Mouse (Mus musculus) stomach, embryonic 16.5 days (tissue): ENCODE results near the gene Gramd1b. TPM values are rescaled to one million over a fixed set of nuclear protein-coding genes. Genes with fewer than 3 reads are reported as not detected.

Experiments used
- ATAC-seq: fragments of 200-750 bp; cut with Nextera tagmentation; 2 replicates; pipeline ENCODE4 v1.8.0; 2017; ENCODE audit warnings: moderate number of reproducible peaks, moderate TSS enrichment; ENCODE audit not compliant: insufficient read depth, low FRiP score
- H3K27ac ChIP-seq: fragments of 300-500 bp; sonication (generic); 2 replicates; pipeline ENCODE4 v1.5.1; 2014; ENCODE audit warnings: low read length
- H3K27me3 ChIP-seq: fragments of 300-500 bp; sonication (generic); 2 replicates; pipeline ENCODE4 v1.6.1; 2014; ENCODE audit warnings: low read length, control low read depth, mixed read lengths; ENCODE audit not compliant: control insufficient read depth, insufficient read depth
- H3K36me3 ChIP-seq: fragments of 300-500 bp; sonication (generic); 2 replicates; pipeline ENCODE4 v1.6.1; 2014; ENCODE audit warnings: low read length; ENCODE audit not compliant: control insufficient read depth, insufficient read depth
- H3K4me1 ChIP-seq: fragments of 300-500 bp; sonication (generic); 2 replicates; pipeline ENCODE4 v1.6.1; 2014; ENCODE audit warnings: low read length, control low read depth, mixed read lengths; ENCODE audit not compliant: control insufficient read depth, insufficient read depth
- H3K4me2 ChIP-seq: fragments of 300-500 bp; sonication (generic); 2 replicates; pipeline ENCODE4 v1.6.1; 2014; ENCODE audit warnings: low read depth, low read length, mixed read lengths
- H3K4me3 ChIP-seq: fragments of 300-500 bp; sonication (generic); replicated peaks from 2 replicates; pipeline ENCODE4 v1.5.1; 2014; ENCODE audit warnings: mild to moderate bottlenecking, low read length
- H3K9ac ChIP-seq: fragments of 300-500 bp; sonication (generic); 2 replicates; pipeline ENCODE4 v1.6.1; 2014; ENCODE audit warnings: low read length
- H3K9me3 ChIP-seq: fragments of 300-500 bp; sonication (generic); replicated peaks from 2 replicates; pipeline ENCODE4 v1.6.1; 2016; ENCODE audit warnings: low read length, control low read depth; ENCODE audit not compliant: control insufficient read depth
- WGBS: fragments of 180-500 bp; shearing (Covaris S2); extraction: QIAGEN DNeasy Blood & Tissue Kit; methylation state at CpG from one replicate; pipeline ENCODE4 v1.1.7; 2014; 5-methylcytosine and 5-hydroxymethylcytosine counted together
- polyA plus RNA-seq: library from polyadenylated mRNA; unstranded; fragments of >200 nt; fragmentation: Nextera tagmentation; extraction: Ambion mirVana; gene quantifications from 2 replicates; pipeline ENCODE4 v1.2.1, GENCODE M21; 2015

Gramd1b gene
- polyA plus RNA-seq, 1 experiment from 2014 or later, result 4.9 TPM

- 81% methylated on average over 7 of the region's 7 CpGs for WGBS
- no peaks in the 10 kb centered on the region for H3K9me3 ChIP-seq
- no peak for ATAC-seq
- 0 out of 2 replicates have a peak, but pooled peaks cover 3% of the 10 kb centered on the region for H3K4me1 ChIP-seq
- no peak overlapping the region for H3K9ac ChIP-seq
- H3K4me3 ChIP-seq, result no peak overlapping the region
- H3K27me3 ChIP-seq, result no peaks in the 10 kb centered on the region
- no peaks in the 10 kb centered on the region for H3K36me3 ChIP-seq
- H3K4me2 ChIP-seq, result no peak overlapping the region
- no peak overlapping the region for H3K27ac ChIP-seq
Measured at GRCm38 (mm10) chr9:40342101-40342500, 189.1 kb downstream of the Gramd1b start.

GRCm38 (mm10) chr9:40339578-40339977, 191.6 kb downstream of the Gramd1b start:
- H3K4me2 ChIP-seq, result no peak overlapping the region
- no peaks in the 10 kb centered on the region for H3K36me3 ChIP-seq
- no peak overlapping the region for H3K27ac ChIP-seq
- WGBS, result 43% methylated on average over 9 of the region's 9 CpGs
- no peak overlapping the region for H3K4me3 ChIP-seq
- no peak for ATAC-seq
- no peak overlapping the region for H3K9ac ChIP-seq
- no peaks in the 10 kb centered on the region for H3K9me3 ChIP-seq
- H3K27me3 ChIP-seq, result no peaks in the 10 kb centered on the region
- H3K4me1 ChIP-seq, result no peaks in the 10 kb centered on the region

GRCm38 (mm10) chr9:40337131-40337820, 193.9 kb downstream of the Gramd1b start:
- no peaks in the 10 kb centered on the region for H3K27me3 ChIP-seq
- no peak overlapping the region for H3K4me3 ChIP-seq
- no peaks in the 10 kb centered on the region for H3K36me3 ChIP-seq
- H3K9ac ChIP-seq, result no peak overlapping the region
- no peaks in the 10 kb centered on the region; the same call in 1 of the 2 replicates for H3K4me1 ChIP-seq
- ATAC-seq, result no peak
- 74% methylated on average over 4 of the region's 4 CpGs for WGBS
- H3K27ac ChIP-seq, result no peak overlapping the region
- H3K4me2 ChIP-seq, result no peak overlapping the region
- no peaks in the 10 kb centered on the region for H3K9me3 ChIP-seq

- Histone ChIP-seq H3K27me3 (no peaks in the 10 kb centered on the region), H3K9me3 (no peaks in the 10 kb centered on the region), H3K4me1 (no peaks in the 10 kb centered on the region; the same call in 1 of the 2 replicates), H3K36me3 (no peaks in the 10 kb centered on the region), H3K9ac (no peak overlapping the region), H3K27ac (no peak overlapping the region), H3K4me2 (no peak overlapping the region), H3K4me3 (no peak overlapping the region)
- no peak for ATAC-seq
- WGBS, result 67% methylated on average over 5 of the region's 5 CpGs
Measured at GRCm38 (mm10) chr9:40336701-40337100, 194.5 kb downstream of the Gramd1b start.

- ATAC-seq, result no peak
- H3K4me2 ChIP-seq, result no peak overlapping the region
- 75% methylated on average over 2 of the region's 2 CpGs for WGBS
Measured at GRCm38 (mm10) chr9:40334617-40335016, 196.6 kb downstream of the Gramd1b start.

GRCm38 (mm10) chr9:40333649-40334396, 197.4 kb downstream of the Gramd1b start:
- no peak overlapping the region for H3K9ac ChIP-seq
- ATAC-seq, result no peak
- no peak overlapping the region for H3K27ac ChIP-seq
- peaks cover 4% of the 10 kb centered on the region; the same call in 1 of the 2 replicates for H3K4me1 ChIP-seq
- H3K4me2 ChIP-seq, result no peak overlapping the region
- H3K4me3 ChIP-seq, result no peak overlapping the region
- no peaks in the 10 kb centered on the region for H3K27me3 ChIP-seq
- no peaks in the 10 kb centered on the region for H3K36me3 ChIP-seq
- H3K9me3 ChIP-seq, result no peaks in the 10 kb centered on the region
- 58% methylated on average over 9 of the region's 9 CpGs for WGBS

More at GRCm38 (mm10) chr9:40334617-40335016, 196.6 kb downstream of the Gramd1b start:
- no peak overlapping the region for H3K27ac ChIP-seq
- peaks cover 4% of the 10 kb centered on the region; the same call in 1 of the 2 replicates for H3K4me1 ChIP-seq
- no peaks in the 10 kb centered on the region for H3K9me3 ChIP-seq
- H3K9ac ChIP-seq, result no peak overlapping the region
- H3K4me3 ChIP-seq, result no peak overlapping the region
- no peaks in the 10 kb centered on the region for H3K27me3 ChIP-seq
- H3K36me3 ChIP-seq, result no peaks in the 10 kb centered on the region

GRCm38 (mm10) chr9:40332731-40333648, 198.2 kb downstream of the Gramd1b start:
- ATAC-seq, result no peak
- H3K27me3 ChIP-seq, result no peaks in the 10 kb centered on the region
- WGBS, result 73% methylated on average over 31 of the region's 31 CpGs

GRCm38 (mm10) chr9:40332326-40332725, 198.9 kb downstream of the Gramd1b start:
- no peak overlapping the region for H3K27ac ChIP-seq
- H3K4me3 ChIP-seq, result no peak overlapping the region
- no peaks in the 10 kb centered on the region for H3K36me3 ChIP-seq
- H3K4me1 ChIP-seq, result peaks cover 4% of the 10 kb centered on the region; the same call in 1 of the 2 replicates
- H3K27me3 ChIP-seq, result no peaks in the 10 kb centered on the region
- whole genome bisulfite sequencing, result 72% methylated on average over 4 of the region's 4 CpGs
- no peak for ATAC-seq
- no peaks in the 10 kb centered on the region for H3K9me3 ChIP-seq
- H3K9ac ChIP-seq, result no peak overlapping the region
- no peak overlapping the region for H3K4me2 ChIP-seq

More at GRCm38 (mm10) chr9:40332731-40333648, 198.2 kb downstream of the Gramd1b start:
- no peak overlapping the region for H3K4me2 ChIP-seq
- no peak overlapping the region for H3K9ac ChIP-seq
- H3K4me1 ChIP-seq, result peaks cover 4% of the 10 kb centered on the region; the same call in 1 of the 2 replicates
- H3K9me3 ChIP-seq, result no peaks in the 10 kb centered on the region
- no peak overlapping the region for H3K4me3 ChIP-seq
- H3K27ac ChIP-seq, result no peak overlapping the region
- no peaks in the 10 kb centered on the region for H3K36me3 ChIP-seq
